27 mouse cellular contexts compared by ENCODE assay signal in genomic region chr3:89406887-89407286, GRCm38 (mm10). TPM values are rescaled to one million over a fixed set of nuclear protein-coding genes. Genes with fewer than 3 reads are reported as not detected.
DNase-seq lines count a peak whose midpoint lies in the region; ATAC-seq and TF ChIP-seq lines count a peak whose summit lies in the region.
"Had no signal": no experiment of that assay in that cellular context is flagged by ENCODE, and none has a peak within 500 bp of the region (broad histone marks: within the 10 kb centered on the region; RNA-seq: fewer than 3 reads in every experiment).

No protein-coding gene starts in this region.

- no peak for TF ChIP-seq POLR2A in liver, adult 2 months (IDR thresholded peaks at IDR 0.05; ENCODE audit: extremely low read depth, insufficient read depth, low read length)

- peak; percentile 77 for DNase-seq in gastrocnemius, adult 2 months
- no peak for DNase-seq in gastrocnemius, postnatal 4 days (ENCODE audit: low spot score in 2 of 2)
- peak; percentile 91 for DNase-seq in liver, adult 2 months (ENCODE audit: extremely low read depth, low read depth, low spot score)
- peak; percentile 55 for DNase-seq in brain, adult 2 months (ENCODE audit: low read depth, low spot score)
- DNase-seq: adrenal gland, adult 8-10 months; adrenal gland, postnatal 25 days; cerebellum, adult 18-20 months; cerebellum, adult 9-10 months; cerebellum, postnatal 14 days; heart, adult 18-20 months; heart, postnatal 10 days; heart, postnatal 36 days had no signal

- ATAC-seq in liver, embryonic 12.5 days: no peak
- ATAC-seq in megakaryocyte progenitor cell, adult 5-6 weeks (replicated peaks; ENCODE audit: poor library complexity): no peak
- ATAC-seq: activated CD4-positive, CD25-positive, alpha-beta regulatory T cell, adult 4 months; CD4-positive, CD25-positive, alpha-beta regulatory T cell, adult 4 months; forebrain, embryonic 15.5 days; hindbrain, embryonic 16.5 days; intestine, embryonic 15.5 days had no signal

- no peak overlapping the region for H3K4me3 ChIP-seq in gastrocnemius, adult 2 months
- no peak overlapping the region for H3K4me3 ChIP-seq in liver, adult 2 months (ENCODE audit: insufficient read depth, low read depth, low read length)
- H3K4me3 ChIP-seq in liver, embryonic 12.5 days: no peak overlapping the region
- H3K4me3 ChIP-seq: forebrain, embryonic 15.5 days; heart, embryonic 12.5 days; heart, embryonic 15.5 days; hindbrain, embryonic 10.5 days; hindbrain, embryonic 13.5 days; intestine, embryonic 15.5 days had no signal

- no peak for TF ChIP-seq CTCF in gastrocnemius, adult 2 months (IDR thresholded peaks at IDR 0.05)
- no peak for TF ChIP-seq CTCF in liver, adult 2 months (IDR thresholded peaks at IDR 0.05; ENCODE audit: low read depth, low read length)

- peaks cover 10% of the 10 kb centered on the region; the same call in 1 of the 2 replicates for H3K36me3 ChIP-seq in liver, adult 2 months (ENCODE audit: control insufficient read depth, insufficient read depth, low read length)
- H3K36me3 ChIP-seq in liver, embryonic 12.5 days: peaks cover 67% of the 10 kb centered on the region

- peaks cover 24% of the 10 kb centered on the region for H3K4me1 ChIP-seq in liver, adult 2 months (ENCODE audit: control insufficient read depth, insufficient read depth, low read length)
- peaks cover 28% of the 10 kb centered on the region for H3K4me1 ChIP-seq in liver, embryonic 12.5 days

- H3K79me2 ChIP-seq in liver, adult 2 months (ENCODE audit: control insufficient read depth, insufficient read depth, low read length): peaks cover 5% of the 10 kb centered on the region; the same call in 1 of the 2 replicates

- intact Hi-C loops in gastrocnemius, adult 2 months (cut with DNase I): no loop called here

- WGBS in liver, adult 2 months: 35% methylated on average over 6 of the region's 6 CpGs
- WGBS in liver, embryonic 12.5 days (ENCODE audit: insufficient replicate concordance): 87% methylated on average over 6 of the region's 6 CpGs

- no peaks in the 10 kb centered on the region for H3K27me3 ChIP-seq in liver, adult 2 months (ENCODE audit: control insufficient read depth, insufficient read depth, low read length)
- no peaks in the 10 kb centered on the region for H3K27me3 ChIP-seq in liver, embryonic 12.5 days (replicated peaks)
- H3K27me3 ChIP-seq: forebrain, embryonic 15.5 days; heart, embryonic 12.5 days; heart, embryonic 15.5 days; hindbrain, embryonic 13.5 days; intestine, embryonic 15.5 days had no signal

- H3K9ac ChIP-seq in liver, adult 2 months (ENCODE audit: low read depth, low read length): no peak overlapping the region
- H3K9ac ChIP-seq in liver, embryonic 12.5 days: no peak overlapping the region
- H3K9ac ChIP-seq: forebrain, embryonic 15.5 days; heart, embryonic 15.5 days; intestine, embryonic 15.5 days had no signal

- H3K9me3 ChIP-seq in liver, embryonic 12.5 days (replicated peaks): no peaks in the 10 kb centered on the region
- H3K9me3 ChIP-seq: forebrain, embryonic 15.5 days; heart, embryonic 12.5 days; heart, embryonic 15.5 days; hindbrain, embryonic 10.5 days; hindbrain, embryonic 13.5 days; intestine, embryonic 15.5 days had no signal

- H3K4me2 ChIP-seq in liver, embryonic 12.5 days: no peak overlapping the region
- H3K4me2 ChIP-seq: forebrain, embryonic 15.5 days; heart, embryonic 12.5 days; heart, embryonic 15.5 days; hindbrain, embryonic 13.5 days; intestine, embryonic 15.5 days had no signal

- H3K27ac ChIP-seq in gastrocnemius, adult 2 months: peak overlapping the region; percentile 78
- H3K27ac ChIP-seq in liver, adult 2 months (replicated peaks; ENCODE audit: insufficient read depth, low read depth, low read length): peak overlapping the region; percentile 55
- no peak overlapping the region; the same call in 1 of the 2 replicates for H3K27ac ChIP-seq in liver, embryonic 12.5 days
- H3K27ac ChIP-seq: forebrain, embryonic 15.5 days; heart, embryonic 15.5 days; hindbrain, embryonic 10.5 days; hindbrain, embryonic 13.5 days; intestine, embryonic 15.5 days had no signal

RNA-seq across cellular contexts. Expression of gene Lenep, which starts 4.3 kb away (rescaled TPM):
- 1 to 10 TPM in 1 of 2 experiments, under 1 TPM in 1; 0.41 to 2.1 TPM for total RNA-seq in gastrocnemius, adult 2 months (2021)
- under 1 TPM in 1 of 2 experiments, not detected in 1; 0.83 TPM for total RNA-seq in gastrocnemius, postnatal 4 days (2021)
- total RNA-seq in liver, adult 2 months (2014; rRNA removed): not detected in 2 replicates
- not detected in 2 replicates for polyA plus RNA-seq in liver, adult 2 months (2012; rRNA removed)
- polyA plus RNA-seq in liver, embryonic 12.5 days (2016; fragmentation: Nextera tagmentation; extraction: Ambion mirVana): not detected in 2 replicates
- 1.5 and 2.7 TPM in 2 replicates for total RNA-seq in megakaryocyte progenitor cell, adult 5-6 weeks (2015)
- total RNA-seq in megakaryocyte progenitor cell, adult 5-6 weeks (2017): 0.21 and 2.6 TPM in 2 replicates
- total RNA-seq: adrenal gland, postnatal 25 days; MEL had no signal
- polyA plus RNA-seq: C2C12; embryonic facial prominence, embryonic 14.5 days; gonadal fat pad, adult 2 months; heart, embryonic 12.5 days; heart, embryonic 15.5 days; hindbrain, embryonic 16.5 days; intestine, embryonic 15.5 days had no signal

RNA-seq across cellular contexts. Expression of gene Flad1, which starts 4.8 kb away (rescaled TPM):
- 10 to 100 TPM; 40.8 to 56.4 TPM for total RNA-seq in gastrocnemius, adult 2 months (2021)
- total RNA-seq in gastrocnemius, postnatal 4 days (2021): 10 to 100 TPM; 21.9 to 27.2 TPM
- 29.0 and 33.0 TPM in 2 replicates for total RNA-seq in liver, adult 2 months (2014; rRNA removed)
- 62.6 and 67.3 TPM in 2 replicates for polyA plus RNA-seq in liver, adult 2 months (2012; rRNA removed)
- 21.6 and 22.9 TPM in 2 replicates for polyA plus RNA-seq in liver, embryonic 12.5 days (2016; fragmentation: Nextera tagmentation; extraction: Ambion mirVana)
- 9.4 and 11.3 TPM in 2 replicates for total RNA-seq in megakaryocyte progenitor cell, adult 5-6 weeks (2015)
- 12.5 and 18.7 TPM in 2 replicates for total RNA-seq in megakaryocyte progenitor cell, adult 5-6 weeks (2017)

RNA-seq across cellular contexts. Expression of gene Cks1b, which starts 11.3 kb away (rescaled TPM):
- total RNA-seq in gastrocnemius, adult 2 months (2021): 1 to 10 TPM; 1.8 to 2.5 TPM
- total RNA-seq in gastrocnemius, postnatal 4 days (2021): 10 to 100 TPM; 35.7 to 44.5 TPM
- 3.0 and 6.0 TPM in 2 replicates for total RNA-seq in liver, adult 2 months (2014; rRNA removed)
- polyA plus RNA-seq in liver, adult 2 months (2012; rRNA removed): 7.9 and 11.0 TPM in 2 replicates
- polyA plus RNA-seq in liver, embryonic 12.5 days (2016; fragmentation: Nextera tagmentation; extraction: Ambion mirVana): 310 and 316 TPM in 2 replicates
- 268 TPM in 2 replicates for total RNA-seq in megakaryocyte progenitor cell, adult 5-6 weeks (2015)
- total RNA-seq in megakaryocyte progenitor cell, adult 5-6 weeks (2017): 171 and 192 TPM in 2 replicates

RNA-seq across cellular contexts. Expression of gene Shc1, which starts 11.4 kb away (rescaled TPM):
- 10 to 100 TPM; 15.0 to 17.2 TPM for total RNA-seq in gastrocnemius, adult 2 months (2021)
- total RNA-seq in gastrocnemius, postnatal 4 days (2021): 10 to 100 TPM; 73.1 to 80.6 TPM
- 37.7 and 42.0 TPM in 2 replicates for total RNA-seq in liver, adult 2 months (2014; rRNA removed)
- 56.8 and 57.4 TPM in 2 replicates for polyA plus RNA-seq in liver, adult 2 months (2012; rRNA removed)
- polyA plus RNA-seq in liver, embryonic 12.5 days (2016; fragmentation: Nextera tagmentation; extraction: Ambion mirVana): 56.8 and 63.3 TPM in 2 replicates
- 41.4 and 42.8 TPM in 2 replicates for total RNA-seq in megakaryocyte progenitor cell, adult 5-6 weeks (2015)
- total RNA-seq in megakaryocyte progenitor cell, adult 5-6 weeks (2017): 49.6 and 52.8 TPM in 2 replicates

RNA-seq across cellular contexts. Expression of gene Zbtb7b, which starts 12.3 kb away (rescaled TPM):
- total RNA-seq in gastrocnemius, adult 2 months (2021): 10 to 100 TPM; 22.8 to 33.3 TPM
- total RNA-seq in gastrocnemius, postnatal 4 days (2021): 10 to 100 TPM; 14.1 to 23.9 TPM
- 28.9 and 31.9 TPM in 2 replicates for total RNA-seq in liver, adult 2 months (2014; rRNA removed)
- polyA plus RNA-seq in liver, adult 2 months (2012; rRNA removed): 85.0 and 87.2 TPM in 2 replicates
- polyA plus RNA-seq in liver, embryonic 12.5 days (2016; fragmentation: Nextera tagmentation; extraction: Ambion mirVana): 1.2 and 1.6 TPM in 2 replicates
- total RNA-seq in megakaryocyte progenitor cell, adult 5-6 weeks (2015): 3.8 and 5.7 TPM in 2 replicates
- 9.1 and 17.4 TPM in 2 replicates for total RNA-seq in megakaryocyte progenitor cell, adult 5-6 weeks (2017)

Comparison
In these comparisons a context has a peak if more than half of its experiments do, and no peak if none do; other contexts are left out.
1. DNase-seq: peak in gastrocnemius, adult 2 months (single experiment), liver, adult 2 months (single experiment) and brain, adult 2 months (single experiment); none in gastrocnemius, postnatal 4 days (0 of 2).